8 mouse cellular contexts compared by ENCODE assay signal in genomic region chr9:44335331-44336092, GRCm38 (mm10). TPM values are rescaled to one million over a fixed set of nuclear protein-coding genes. Genes with fewer than 3 reads are reported as not detected.
DNase-seq lines count a peak whose midpoint lies in the region; ATAC-seq lines count a peak whose summit lies in the region.

No protein-coding gene starts in this region.

- DNase-seq in layer of hippocampus, postnatal 10 days (ENCODE audit: low spot score in 2 of 2), result peak; percentile 29 to 39
- DNase-seq in layer of hippocampus, adult 18-20 months (ENCODE audit: low spot score in 2 of 2), result no peak
- peak; percentile 60 for DNase-seq in ZHBTc4 (ENCODE audit: low read depth, low spot score)
- peak; percentile 66 for DNase-seq in spleen, adult 12 weeks (ENCODE audit: low spot score)
- no peak for DNase-seq in layer of hippocampus, adult 8-10 months (ENCODE audit: low spot score in 2 of 2)

- peaks cover 50% of the 10 kb centered on the region for H3K36me3 ChIP-seq in hindbrain, embryonic 13.5 days
- H3K36me3 ChIP-seq in liver, embryonic 16.5 days (ENCODE audit: control insufficient read depth, insufficient read depth), result peaks cover 68% of the 10 kb centered on the region

- H3K27ac ChIP-seq in hindbrain, embryonic 13.5 days, result peak overlapping the region; percentile 96
- H3K27ac ChIP-seq in liver, embryonic 16.5 days (ENCODE audit: low read length), result peak overlapping the region; percentile 99

- under 1% methylated on average over 50 of the region's 50 CpGs for WGBS in hindbrain, embryonic 13.5 days
- 0% methylated on average over 47 of the region's 50 CpGs for WGBS in liver, embryonic 16.5 days (ENCODE audit: insufficient replicate concordance)

- H3K9me3 ChIP-seq in hindbrain, embryonic 13.5 days, result no peaks in the 10 kb centered on the region
- no peaks in the 10 kb centered on the region for H3K9me3 ChIP-seq in liver, embryonic 16.5 days (replicated peaks; ENCODE audit: control insufficient read depth, low read length)

- peak overlapping the region; percentile 95 for H3K9ac ChIP-seq in hindbrain, embryonic 13.5 days
- H3K9ac ChIP-seq in liver, embryonic 16.5 days (ENCODE audit: low read depth, low read length), result peak overlapping the region; percentile 96

- H3K27me3 ChIP-seq in hindbrain, embryonic 13.5 days, result no peaks in the 10 kb centered on the region
- no peaks in the 10 kb centered on the region for H3K27me3 ChIP-seq in liver, embryonic 16.5 days (ENCODE audit: control insufficient read depth, insufficient read depth, low read depth, low read length)

- peaks cover 26% of the 10 kb centered on the region for H3K4me1 ChIP-seq in hindbrain, embryonic 13.5 days (replicated peaks)
- H3K4me1 ChIP-seq in liver, embryonic 16.5 days (ENCODE audit: control insufficient read depth, low read depth, low read length), result peaks cover 28% of the 10 kb centered on the region

- H3K4me2 ChIP-seq in hindbrain, embryonic 13.5 days, result peak overlapping the region; percentile 93
- H3K4me2 ChIP-seq in liver, embryonic 16.5 days (ENCODE audit: low read depth, low read length), result peak overlapping the region; percentile 79

- H3K4me3 ChIP-seq in hindbrain, embryonic 13.5 days, result peak overlapping the region; percentile 86
- H3K4me3 ChIP-seq in liver, embryonic 16.5 days (ENCODE audit: low read depth, low read length), result peak overlapping the region; percentile 85

- peak; percentile 30 for ATAC-seq in erythroblast, adult 5-6 weeks (replicated peaks; ENCODE audit: low FRiP score, poor library complexity, severe bottlenecking)
- no peak; the same call in 1 of the 2 replicates for ATAC-seq in hindbrain, embryonic 13.5 days (ENCODE audit: low FRiP score)
- ATAC-seq in liver, embryonic 16.5 days (ENCODE audit: low read depth), result peak; percentile 1

RNA-seq across cellular contexts. Expression of gene H2afx, which starts 1.0 kb away (rescaled TPM):
- 10 to 100 TPM; 69.9 to 74.3 TPM for total RNA-seq in layer of hippocampus, postnatal 10 days (2021)
- 10 to 100 TPM; 46.1 to 47.7 TPM for total RNA-seq in layer of hippocampus, adult 18-20 months (2021)
- 45.2 and 69.0 TPM in 2 replicates for total RNA-seq in erythroblast, adult 5-6 weeks (2015; ENCODE audit: low replicate concordance)
- 159 and 219 TPM in 2 replicates for total RNA-seq in erythroblast, adult 5-6 weeks (2017; ENCODE audit: low replicate concordance)
- 145 and 151 TPM in 2 replicates for polyA plus RNA-seq in hindbrain, embryonic 13.5 days (2015; fragmentation: Nextera tagmentation; extraction: Ambion mirVana)
- 191 and 216 TPM in 2 replicates for polyA plus RNA-seq in liver, embryonic 16.5 days (2015; fragmentation: Nextera tagmentation; extraction: Ambion mirVana)
- 10 to 100 TPM; 40.3 to 44.3 (median 41.6) TPM for total RNA-seq in layer of hippocampus, adult 8-10 months (2022)

RNA-seq across cellular contexts. Expression of gene Hmbs, which starts 8.5 kb away (rescaled TPM):
- 10 to 100 TPM; 18.9 to 32.5 TPM for total RNA-seq in layer of hippocampus, postnatal 10 days (2021)
- 10 to 100 TPM; 18.9 to 21.2 TPM for total RNA-seq in layer of hippocampus, adult 18-20 months (2021)
- 3,498 and 3,777 TPM in 2 replicates for total RNA-seq in erythroblast, adult 5-6 weeks (2015; ENCODE audit: low replicate concordance)
- total RNA-seq in erythroblast, adult 5-6 weeks (2017; ENCODE audit: low replicate concordance), result 2,796 and 3,284 TPM in 2 replicates
- polyA plus RNA-seq in hindbrain, embryonic 13.5 days (2015; fragmentation: Nextera tagmentation; extraction: Ambion mirVana), result 66.8 and 70.8 TPM in 2 replicates
- 1,376 and 1,388 TPM in 2 replicates for polyA plus RNA-seq in liver, embryonic 16.5 days (2015; fragmentation: Nextera tagmentation; extraction: Ambion mirVana)
- 10 to 100 TPM; 20.2 to 26.9 (median 25.3) TPM for total RNA-seq in layer of hippocampus, adult 8-10 months (2022)

RNA-seq across cellular contexts. Expression of gene Dpagt1, which starts 9.7 kb away (rescaled TPM):
- total RNA-seq in layer of hippocampus, postnatal 10 days (2021), result 10 to 100 TPM; 16.5 to 18.5 TPM
- 10 to 100 TPM; 14.7 to 15.7 TPM for total RNA-seq in layer of hippocampus, adult 18-20 months (2021)
- total RNA-seq in erythroblast, adult 5-6 weeks (2015; ENCODE audit: low replicate concordance), result 9.2 and 17.1 TPM in 2 replicates
- 4.9 and 5.7 TPM in 2 replicates for total RNA-seq in erythroblast, adult 5-6 weeks (2017; ENCODE audit: low replicate concordance)
- polyA plus RNA-seq in hindbrain, embryonic 13.5 days (2015; fragmentation: Nextera tagmentation; extraction: Ambion mirVana), result 37.0 and 40.4 TPM in 2 replicates
- polyA plus RNA-seq in liver, embryonic 16.5 days (2015; fragmentation: Nextera tagmentation; extraction: Ambion mirVana), result 17.5 and 20.1 TPM in 2 replicates
- total RNA-seq in layer of hippocampus, adult 8-10 months (2022), result 10 to 100 TPM; 15.1 to 19.7 (median 16.1) TPM

RNA-seq across cellular contexts. Expression of gene C2cd2l, which starts 15.4 kb away (rescaled TPM):
- total RNA-seq in layer of hippocampus, postnatal 10 days (2021), result 100 to 1,000 TPM; 108 to 115 TPM
- 100 to 1,000 TPM; 197 to 228 TPM for total RNA-seq in layer of hippocampus, adult 18-20 months (2021)
- 13.4 and 16.3 TPM in 2 replicates for total RNA-seq in erythroblast, adult 5-6 weeks (2015; ENCODE audit: low replicate concordance)
- 14.1 and 17.0 TPM in 2 replicates for total RNA-seq in erythroblast, adult 5-6 weeks (2017; ENCODE audit: low replicate concordance)
- polyA plus RNA-seq in hindbrain, embryonic 13.5 days (2015; fragmentation: Nextera tagmentation; extraction: Ambion mirVana), result 19.1 and 21.6 TPM in 2 replicates
- polyA plus RNA-seq in liver, embryonic 16.5 days (2015; fragmentation: Nextera tagmentation; extraction: Ambion mirVana), result 7.8 and 9.1 TPM in 2 replicates
- 100 to 1,000 TPM; 177 to 228 (median 205) TPM for total RNA-seq in layer of hippocampus, adult 8-10 months (2022)

RNA-seq across cellular contexts. Expression of gene Vps11, which starts 26.0 kb away (rescaled TPM):
- total RNA-seq in layer of hippocampus, postnatal 10 days (2021), result 10 to 100 TPM; 39.6 to 44.2 TPM
- 10 to 100 TPM; 54.9 to 56.6 TPM for total RNA-seq in layer of hippocampus, adult 18-20 months (2021)
- 7.7 and 8.2 TPM in 2 replicates for total RNA-seq in erythroblast, adult 5-6 weeks (2015; ENCODE audit: low replicate concordance)
- 7.8 and 12.1 TPM in 2 replicates for total RNA-seq in erythroblast, adult 5-6 weeks (2017; ENCODE audit: low replicate concordance)
- polyA plus RNA-seq in hindbrain, embryonic 13.5 days (2015; fragmentation: Nextera tagmentation; extraction: Ambion mirVana), result 36.2 and 38.0 TPM in 2 replicates
- polyA plus RNA-seq in liver, embryonic 16.5 days (2015; fragmentation: Nextera tagmentation; extraction: Ambion mirVana), result 14.3 and 14.4 TPM in 2 replicates
- total RNA-seq in layer of hippocampus, adult 8-10 months (2022), result 10 to 100 TPM; 56.4 to 64.6 (median 60.9) TPM

Comparison
In these comparisons a context has a peak if more than half of its experiments do, and no peak if none do; other contexts are left out.
1. DNase-seq: peak in layer of hippocampus, postnatal 10 days (2 of 2), ZHBTc4 (single experiment) and spleen, adult 12 weeks (single experiment); none in layer of hippocampus, adult 18-20 months (0 of 2) and layer of hippocampus, adult 8-10 months (0 of 2).
2. RNA of gene Hmbs, which starts 8.5 kb away (total RNA-seq): 2,796 to 3,777 TPM in erythroblast, adult 5-6 weeks; 18.9 to 32.5 TPM in layer of hippocampus, postnatal 10 days, 20.2 to 26.9 TPM in layer of hippocampus, adult 8-10 months and 18.9 to 21.2 TPM in layer of hippocampus, adult 18-20 months; every median in the first group is over 10 times any median in the second.